Mouse (Mus musculus) layer of hippocampus, adult 18-20 months (tissue): ENCODE results near the gene Unkl. TPM values are rescaled to one million over a fixed set of nuclear protein-coding genes. Genes with fewer than 3 reads are reported as not detected.

ENCODE experiments used
- DNase-seq, 2 experiments: peaks; one replicate each; pipeline ENCODE4 v3.0.0; 2022; ENCODE audit warnings: low spot score in 2 of 2
- long read RNA-seq: library from polyadenylated mRNA; stranded (forward); transcript quantifications from one replicate; pipeline ENCODE4 v2.0.0, GENCODE M21; 2021
- total RNA-seq, 2 experiments: library from RNA; stranded (reverse); gene quantifications; 2 replicates each; pipeline ENCODE4 v1.2.3; 2021

Gene Unkl
- 10 to 100 TPM; 41.7 to 43.6 TPM for total RNA-seq
- long read RNA-seq, full-length matches to known transcripts = 23 of 49 reads
- long read RNA-seq, partial matches to known transcripts = 7 of 49 reads
- long read RNA-seq, other reads (novel, unspliced or antisense) = 19 of 49 reads

GRCm38 (mm10) chr17:25188150-25189031 is at the start of gene Unkl:
Gene Unkl, plus strand, starts transcription at chr17:25188397.
- peak; percentile 56 to 70 for DNase-seq

- no peak for DNase-seq
These were observed 49.4 kb upstream of the Unkl start for GRCm38 (mm10) chr17:25138803-25139202.

GRCm38 (mm10) chr17:25139960-25140359 is 48.2 kb upstream of the Unkl start:
- no peak for DNase-seq

- DNase-seq = no peak
These were observed 26.0 kb upstream of the Unkl start, which contains the start of gene Ccdc154 for GRCm38 (mm10) chr17:25162161-25162560. Gene Ccdc154, plus strand, starts transcription at chr17:25162461.

- DNase-seq = no peak
These were observed 24.8 kb upstream of the Unkl start for GRCm38 (mm10) chr17:25163387-25163786.

GRCm38 (mm10) chr17:25164770-25165169 is 23.4 kb upstream of the Unkl start:
- no peak for DNase-seq

GRCm38 (mm10) chr17:25165970-25166671 is 22.1 kb upstream of the Unkl start:
- no peak for DNase-seq

- DNase-seq = no peak
These were observed 18.5 kb upstream of the Unkl start for GRCm38 (mm10) chr17:25169706-25170105.

- no peak for DNase-seq
These were observed 15.6 kb upstream of the Unkl start for GRCm38 (mm10) chr17:25172558-25172957.

- no peak for DNase-seq
These were observed 12.8 kb upstream of the Unkl start, which contains the start of gene Gm38655 for GRCm38 (mm10) chr17:25175411-25175810. Gene Gm38655, minus strand, starts transcription at chr17:25175471.

GRCm38 (mm10) chr17:25183232-25183631 is 5.0 kb upstream of the Unkl start:
- no peak for DNase-seq

GRCm38 (mm10) chr17:25184129-25184691 is 4.0 kb upstream of the Unkl start, which contains the start of gene BC003965:
Gene BC003965, plus strand, starts transcription at chr17:25184554.
- peak; percentile 97 to 99 for DNase-seq

GRCm38 (mm10) chr17:25184961-25185360 is 3.2 kb upstream of the Unkl start:
- DNase-seq = no peak

- no peak for DNase-seq
These were observed 430 bp upstream of the Unkl start for GRCm38 (mm10) chr17:25187784-25188149.

GRCm38 (mm10) chr17:25189091-25189490 is 894 bp downstream of the Unkl start:
- DNase-seq = no peak

GRCm38 (mm10) chr17:25202401-25202800 is 14.2 kb downstream of the Unkl start:
- DNase-seq = no peak

GRCm38 (mm10) chr17:25210006-25210405 is 21.8 kb downstream of the Unkl start:
- peak in 1 of 2 experiments; percentile 81 for DNase-seq

- peak in 1 of 2 experiments; percentile 57 for DNase-seq
These were observed 22.7 kb downstream of the Unkl start for GRCm38 (mm10) chr17:25210680-25211466.

GRCm38 (mm10) chr17:25211705-25212104 is 23.5 kb downstream of the Unkl start:
- no peak for DNase-seq

GRCm38 (mm10) chr17:25215431-25215830 is 27.2 kb downstream of the Unkl start:
- DNase-seq = no peak

- DNase-seq = no peak
These were observed 30.8 kb downstream of the Unkl start for GRCm38 (mm10) chr17:25218967-25219366.
